Mouse (Mus musculus) lung, embryonic 14.5 days (tissue): ENCODE measurements at regions not wholly inside any gene's neighbourhood (a gene's known extent, or its start where the extent isn't known, plus 50 kb on each side); places are given as distances from the start of the nearest gene placed in this dataset.
"Not testable (repeated sequence)": the region's sequence is repeated elsewhere in the genome, so short reads cannot be mapped to it uniquely, and the experiment has no call there.

ENCODE experiments used
- ATAC-seq: fragments of 200-750 bp; cut with Nextera tagmentation; 2 replicates; pipeline ENCODE4 v1.8.0; 2017; ENCODE audit warnings: mild to moderate bottlenecking, moderate TSS enrichment, moderate library complexity; ENCODE audit not compliant: insufficient read depth
- DNase-seq: peaks from one replicate; pipeline ENCODE4 v3.0.0-alpha.2; 2015
- H3K27ac ChIP-seq: fragments of 300-500 bp; sonication (generic); 2 replicates; pipeline ENCODE4 v1.5.1; 2014; ENCODE audit warnings: low read depth, mild to moderate bottlenecking, moderate library complexity
- H3K27me3 ChIP-seq: fragments of 300-500 bp; sonication (generic); 2 replicates; pipeline ENCODE4 v1.6.1; 2014; ENCODE audit warnings: low read length, control low read depth; ENCODE audit not compliant: insufficient read depth
- H3K36me3 ChIP-seq: fragments of 300-500 bp; sonication (generic); 2 replicates; pipeline ENCODE4 v1.6.1; 2014; ENCODE audit warnings: control low read depth; ENCODE audit not compliant: insufficient read depth
- H3K4me1 ChIP-seq: fragments of 300-500 bp; sonication (generic); 2 replicates; pipeline ENCODE4 v1.6.1; 2014; ENCODE audit warnings: antibody characterized with exemption, control low read depth; ENCODE audit not compliant: insufficient read depth
- H3K4me2 ChIP-seq: fragments of 300-500 bp; sonication (generic); 2 replicates; pipeline ENCODE4 v1.6.1; 2014; ENCODE audit warnings: mild to moderate bottlenecking
- H3K4me3 ChIP-seq: fragments of 300-500 bp; sonication (generic); 2 replicates; pipeline ENCODE4 v1.5.1; 2014; ENCODE audit warnings: low read depth, low read length
- H3K9ac ChIP-seq: fragments of 300-500 bp; sonication (generic); 2 replicates; pipeline ENCODE4 v1.6.1; 2014
- H3K9me3 ChIP-seq: fragments of 300-500 bp; sonication (generic); 2 replicates; pipeline ENCODE4 v1.6.1; 2016; ENCODE audit warnings: low read depth, low read length, control low read depth
- WGBS: fragments of 180-500 bp; shearing (Covaris S2); extraction: QIAGEN DNeasy Blood & Tissue Kit; methylation state at CpG from one replicate; pipeline ENCODE4 v1.1.7; 2014; 5-methylcytosine and 5-hydroxymethylcytosine counted together

DNA sequence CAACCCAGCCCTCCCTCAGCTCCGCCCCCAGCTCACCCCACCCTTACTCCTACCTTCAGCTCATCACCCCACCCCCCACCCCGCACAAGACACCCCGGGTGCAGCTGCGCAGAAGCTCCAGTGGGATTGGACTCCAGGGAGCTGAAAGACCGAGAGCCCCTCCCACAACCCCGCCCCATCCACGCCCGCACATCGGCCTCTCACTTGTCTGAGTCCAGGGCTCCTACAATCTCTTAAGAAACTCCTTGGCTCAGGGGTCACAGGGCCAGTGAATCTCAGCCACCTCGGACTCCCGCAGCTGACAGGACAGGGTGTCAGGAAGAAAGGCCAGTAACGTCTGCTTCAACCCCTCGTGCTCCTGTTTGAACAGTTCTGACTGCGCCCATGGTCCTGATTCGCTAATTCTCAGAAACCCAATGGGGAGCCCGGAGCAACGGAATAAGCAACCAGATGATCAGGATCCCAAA, 120.7 kb downstream of the Map1s start:
- not testable (repeated sequence) for H3K27me3 ChIP-seq, H3K27ac ChIP-seq, H3K9me3 ChIP-seq, H3K4me3 ChIP-seq, H3K9ac ChIP-seq, H3K36me3 ChIP-seq, H3K4me1 ChIP-seq
- WGBS, result 4% methylated on average over 17 of the region's 17 CpGs
- ATAC-seq (peak; percentile 92; the same call in 1 of the 2 replicates), DNase-seq (peak; percentile 5)
- H3K4me2 ChIP-seq, result peak overlapping the region; percentile 45

DNA sequence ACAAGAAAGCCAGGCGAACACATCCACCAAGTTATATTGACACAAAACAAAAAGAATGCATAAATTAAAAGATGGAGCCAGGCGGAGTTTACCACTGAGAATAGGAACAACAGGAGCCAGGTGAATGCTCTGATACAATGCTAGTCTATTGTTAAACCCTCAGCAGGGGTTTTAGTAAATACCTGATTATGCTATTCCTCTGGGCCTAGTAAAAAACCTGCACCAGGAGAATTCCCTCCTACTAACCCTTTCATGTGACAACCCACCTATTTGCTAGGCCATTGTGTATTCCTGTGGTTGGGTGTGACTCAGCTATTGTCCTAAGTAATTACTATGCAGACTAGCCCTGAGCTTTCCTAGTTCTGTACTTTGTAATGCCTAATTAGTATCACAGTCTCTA, 122.8 kb downstream of the Map1s start:
- H3K36me3 ChIP-seq, DNase-seq, H3K27ac ChIP-seq, H3K4me2 ChIP-seq, H3K9me3 ChIP-seq, H3K4me1 ChIP-seq, ATAC-seq, H3K4me3 ChIP-seq, H3K9ac ChIP-seq, H3K27me3 ChIP-seq: not testable (repeated sequence)
- WGBS, result 85% methylated on average over 2 of the region's 2 CpGs
